Mouse (Mus musculus): ENCODE measurements around the gene Gm21293. TPM values are rescaled to one million over a fixed set of nuclear protein-coding genes. Genes with fewer than 3 reads are reported as not detected.
"Not testable (repeated sequence)": the region's sequence is repeated elsewhere in the genome, so short reads cannot be mapped to it uniquely, and the experiment has no call there.

The Gm21293 gene
- not detected in 2 replicates for polyA plus RNA-seq (2011; ENCODE audit: insufficient read length, low read depth, missing spikeins)

DNA sequence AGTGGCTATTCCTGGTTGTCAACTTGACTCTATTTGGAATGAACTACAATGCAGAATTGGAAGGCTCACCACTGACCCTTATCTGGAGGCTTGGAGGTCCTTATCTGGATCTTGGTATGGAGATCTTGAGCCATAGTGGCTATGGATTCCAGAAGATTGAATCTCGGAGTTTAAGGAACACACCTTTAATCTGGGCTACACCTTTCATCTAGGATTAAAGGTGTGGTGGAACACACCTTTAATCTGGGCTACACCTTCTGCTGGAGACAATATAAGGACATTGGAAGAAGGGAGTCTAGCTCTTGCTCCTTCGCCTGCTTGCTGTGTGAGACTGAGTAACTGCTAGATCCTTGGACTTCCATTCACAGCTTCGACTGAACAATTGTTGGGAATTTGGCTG, at the start of gene Gm21293:
Gene Gm21293, plus strand, starts transcription at position 301 of the 400 bp plus-strand sequence.
- H3K27ac ChIP-seq (ENCODE audit: insufficient read depth, low read length); H3K4me3 ChIP-seq (ENCODE audit: insufficient read depth, low read length); H3K4me1 ChIP-seq (ENCODE audit: control insufficient read depth, insufficient read depth, low read length): not testable (repeated sequence)

DNA sequence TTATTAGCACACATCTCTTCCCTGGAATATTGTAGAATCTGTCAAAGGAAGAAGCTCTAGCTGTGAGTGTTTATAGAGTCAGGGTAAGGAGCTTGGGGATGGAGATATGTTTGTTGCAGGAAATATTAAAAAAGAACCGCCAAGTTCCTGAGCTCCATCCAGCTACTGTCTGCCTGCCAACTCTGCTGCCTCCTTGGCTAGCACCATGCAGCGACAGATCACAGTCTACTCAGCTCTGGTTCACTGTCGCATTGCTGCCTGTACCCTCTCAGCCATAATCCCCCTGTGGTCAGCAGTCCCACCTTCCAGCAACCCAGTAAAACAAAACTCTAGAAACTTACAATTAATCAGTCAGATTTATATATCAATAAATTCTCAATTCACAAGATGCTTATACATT, 32.7 kb upstream of the Gm21293 start:
- Histone ChIP-seq H3K4me3 (ENCODE audit: insufficient read depth, low read length) (no peak overlapping the region), H3K4me1 (ENCODE audit: control insufficient read depth, insufficient read depth, low read length) (no peaks in the 10 kb centered on the region), H3K27ac (ENCODE audit: insufficient read depth, low read length) (no peak overlapping the region)
- no peak for TF ChIP-seq CTCF (IDR thresholded peaks at IDR 0.05; ENCODE audit: borderline replicate concordance, insufficient read depth, low read length)
- TF ChIP-seq POLR2A (IDR thresholded peaks at IDR 0.05; ENCODE audit: low read depth, low read length) = no peak

DNA sequence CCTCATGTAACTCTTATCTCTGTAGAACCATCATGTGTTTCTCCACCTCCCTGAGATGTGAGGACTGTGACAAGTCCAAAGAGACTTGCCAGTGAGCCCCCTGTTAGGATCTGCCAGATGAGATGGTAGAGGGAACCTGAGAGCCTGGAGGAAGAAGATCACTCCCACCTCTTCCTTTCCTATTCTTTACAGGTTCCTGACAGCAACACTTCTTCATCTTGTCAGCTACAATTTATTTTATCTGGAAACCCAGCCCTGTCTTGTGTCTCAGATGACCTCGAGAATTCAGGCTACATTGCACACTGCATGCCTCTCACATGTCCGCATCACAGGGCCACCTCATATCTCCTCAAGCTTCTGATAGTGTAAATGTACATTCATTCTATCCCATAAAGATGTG, 24.5 kb upstream of the Gm21293 start:
- no peak overlapping the region for H3K27ac ChIP-seq (ENCODE audit: insufficient read depth, low read length)
- no peaks in the 10 kb centered on the region for H3K4me1 ChIP-seq (ENCODE audit: control insufficient read depth, insufficient read depth, low read length)
- TF ChIP-seq POLR2A (IDR thresholded peaks at IDR 0.05; ENCODE audit: low read depth, low read length) = no peak
- TF ChIP-seq CTCF (IDR thresholded peaks at IDR 0.05; ENCODE audit: borderline replicate concordance, insufficient read depth, low read length) = no peak
- no peak overlapping the region for H3K4me3 ChIP-seq (ENCODE audit: insufficient read depth, low read length)

DNA sequence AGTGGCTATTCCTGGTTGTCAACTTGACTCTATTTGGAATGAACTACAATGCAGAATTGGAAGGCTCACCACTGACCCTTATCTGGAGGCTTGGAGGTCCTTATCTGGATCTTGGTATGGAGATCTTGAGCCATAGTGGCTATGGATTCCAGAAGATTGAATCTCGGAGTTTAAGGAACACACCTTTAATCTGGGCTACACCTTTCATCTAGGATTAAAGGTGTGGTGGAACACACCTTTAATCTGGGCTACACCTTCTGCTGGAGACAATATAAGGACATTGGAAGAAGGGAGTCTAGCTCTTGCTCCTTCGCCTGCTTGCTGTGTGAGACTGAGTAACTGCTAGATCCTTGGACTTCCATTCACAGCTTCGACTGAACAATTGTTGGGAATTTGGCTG, 8.4 kb downstream of the Gm21293 start, which contains the start of gene Gm6763:
Gene Gm6763, plus strand, starts transcription at position 301 of the 400 bp plus-strand sequence.
- not testable (repeated sequence) for H3K4me3 ChIP-seq (ENCODE audit: insufficient read depth, low read length); H3K4me1 ChIP-seq (ENCODE audit: control insufficient read depth, insufficient read depth, low read length); H3K27ac ChIP-seq (ENCODE audit: insufficient read depth, low read length)

DNA sequence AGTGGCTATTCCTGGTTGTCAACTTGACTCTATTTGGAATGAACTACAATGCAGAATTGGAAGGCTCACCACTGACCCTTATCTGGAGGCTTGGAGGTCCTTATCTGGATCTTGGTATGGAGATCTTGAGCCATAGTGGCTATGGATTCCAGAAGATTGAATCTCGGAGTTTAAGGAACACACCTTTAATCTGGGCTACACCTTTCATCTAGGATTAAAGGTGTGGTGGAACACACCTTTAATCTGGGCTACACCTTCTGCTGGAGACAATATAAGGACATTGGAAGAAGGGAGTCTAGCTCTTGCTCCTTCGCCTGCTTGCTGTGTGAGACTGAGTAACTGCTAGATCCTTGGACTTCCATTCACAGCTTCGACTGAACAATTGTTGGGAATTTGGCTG, 16.9 kb downstream of the Gm21293 start, which contains the start of gene Gm8764:
Gene Gm8764, plus strand, starts transcription at position 301 of the 400 bp plus-strand sequence.
- H3K4me3 ChIP-seq (ENCODE audit: insufficient read depth, low read length); H3K4me1 ChIP-seq (ENCODE audit: control insufficient read depth, insufficient read depth, low read length); H3K27ac ChIP-seq (ENCODE audit: insufficient read depth, low read length): not testable (repeated sequence)

DNA sequence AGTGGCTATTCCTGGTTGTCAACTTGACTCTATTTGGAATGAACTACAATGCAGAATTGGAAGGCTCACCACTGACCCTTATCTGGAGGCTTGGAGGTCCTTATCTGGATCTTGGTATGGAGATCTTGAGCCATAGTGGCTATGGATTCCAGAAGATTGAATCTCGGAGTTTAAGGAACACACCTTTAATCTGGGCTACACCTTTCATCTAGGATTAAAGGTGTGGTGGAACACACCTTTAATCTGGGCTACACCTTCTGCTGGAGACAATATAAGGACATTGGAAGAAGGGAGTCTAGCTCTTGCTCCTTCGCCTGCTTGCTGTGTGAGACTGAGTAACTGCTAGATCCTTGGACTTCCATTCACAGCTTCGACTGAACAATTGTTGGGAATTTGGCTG, 25.4 kb downstream of the Gm21293 start, which contains the start of gene Gm21304:
Gene Gm21304, plus strand, starts transcription at position 301 of the 400 bp plus-strand sequence.
- not testable (repeated sequence) for H3K4me1 ChIP-seq (ENCODE audit: control insufficient read depth, insufficient read depth, low read length); H3K4me3 ChIP-seq (ENCODE audit: insufficient read depth, low read length); H3K27ac ChIP-seq (ENCODE audit: insufficient read depth, low read length)

DNA sequence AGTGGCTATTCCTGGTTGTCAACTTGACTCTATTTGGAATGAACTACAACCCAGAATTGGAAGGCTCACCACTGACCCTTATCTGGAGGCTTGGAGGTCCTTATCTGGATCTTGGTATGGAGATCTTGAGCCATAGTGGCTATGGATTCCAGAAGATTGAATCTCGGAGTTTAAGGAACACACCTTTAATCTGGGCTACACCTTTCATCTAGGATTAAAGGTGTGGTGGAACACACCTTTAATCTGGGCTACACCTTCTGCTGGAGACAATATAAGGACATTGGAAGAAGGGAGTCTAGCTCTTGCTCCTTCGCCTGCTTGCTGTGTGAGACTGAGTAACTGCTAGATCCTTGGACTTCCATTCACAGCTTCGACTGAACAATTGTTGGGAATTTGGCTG, 33.9 kb downstream of the Gm21293 start, which contains the start of gene Gm21312:
Gene Gm21312, plus strand, starts transcription at position 301 of the 400 bp plus-strand sequence.
- not testable (repeated sequence) for H3K27ac ChIP-seq (ENCODE audit: insufficient read depth, low read length); H3K4me1 ChIP-seq (ENCODE audit: control insufficient read depth, insufficient read depth, low read length); H3K4me3 ChIP-seq (ENCODE audit: insufficient read depth, low read length)

DNA sequence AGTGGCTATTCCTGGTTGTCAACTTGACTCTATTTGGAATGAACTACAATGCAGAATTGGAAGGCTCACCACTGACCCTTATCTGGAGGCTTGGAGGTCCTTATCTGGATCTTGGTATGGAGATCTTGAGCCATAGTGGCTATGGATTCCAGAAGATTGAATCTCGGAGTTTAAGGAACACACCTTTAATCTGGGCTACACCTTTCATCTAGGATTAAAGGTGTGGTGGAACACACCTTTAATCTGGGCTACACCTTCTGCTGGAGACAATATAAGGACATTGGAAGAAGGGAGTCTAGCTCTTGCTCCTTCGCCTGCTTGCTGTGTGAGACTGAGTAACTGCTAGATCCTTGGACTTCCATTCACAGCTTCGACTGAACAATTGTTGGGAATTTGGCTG, 42.4 kb downstream of the Gm21293 start, which contains the start of gene Gm20765:
Gene Gm20765, plus strand, starts transcription at position 301 of the 400 bp plus-strand sequence.
- H3K4me1 ChIP-seq (ENCODE audit: control insufficient read depth, insufficient read depth, low read length); H3K4me3 ChIP-seq (ENCODE audit: insufficient read depth, low read length); H3K27ac ChIP-seq (ENCODE audit: insufficient read depth, low read length): not testable (repeated sequence)

DNA sequence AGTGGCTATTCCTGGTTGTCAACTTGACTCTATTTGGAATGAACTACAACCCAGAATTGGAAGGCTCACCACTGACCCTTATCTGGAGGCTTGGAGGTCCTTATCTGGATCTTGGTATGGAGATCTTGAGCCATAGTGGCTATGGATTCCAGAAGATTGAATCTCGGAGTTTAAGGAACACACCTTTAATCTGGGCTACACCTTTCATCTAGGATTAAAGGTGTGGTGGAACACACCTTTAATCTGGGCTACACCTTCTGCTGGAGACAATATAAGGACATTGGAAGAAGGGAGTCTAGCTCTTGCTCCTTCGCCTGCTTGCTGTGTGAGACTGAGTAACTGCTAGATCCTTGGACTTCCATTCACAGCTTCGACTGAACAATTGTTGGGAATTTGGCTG, 51.0 kb downstream of the Gm21293 start, which contains the start of gene Gm4340:
Gene Gm4340, plus strand, starts transcription at position 301 of the 400 bp plus-strand sequence.
- H3K4me1 ChIP-seq (ENCODE audit: control insufficient read depth, insufficient read depth, low read length); H3K4me3 ChIP-seq (ENCODE audit: insufficient read depth, low read length); H3K27ac ChIP-seq (ENCODE audit: insufficient read depth, low read length): not testable (repeated sequence)

Other genes with a start within 250 kb of the Gm21293 start
- not detected in 2 replicates for gene Gm6763, start 8.5 kb downstream of the Gm21293 start, polyA plus RNA-seq (2011; ENCODE audit: insufficient read length, low read depth, missing spikeins)
- not detected in 2 replicates for gene Gm8764, start 17.0 kb downstream of the Gm21293 start, polyA plus RNA-seq (2011; ENCODE audit: insufficient read length, low read depth, missing spikeins)
- gene Gm21304, start 25.5 kb downstream of the Gm21293 start, polyA plus RNA-seq (2011; ENCODE audit: insufficient read length, low read depth, missing spikeins) = not detected in 2 replicates
- not detected in 2 replicates for gene Gm21312, start 34.0 kb downstream of the Gm21293 start, polyA plus RNA-seq (2011; ENCODE audit: insufficient read length, low read depth, missing spikeins)
- not detected in 2 replicates for gene Gm20765, start 42.5 kb downstream of the Gm21293 start, polyA plus RNA-seq (2011; ENCODE audit: insufficient read length, low read depth, missing spikeins)
- gene Gm4340, start 51.1 kb downstream of the Gm21293 start, polyA plus RNA-seq (2011; ENCODE audit: insufficient read length, low read depth, missing spikeins) = not detected in 2 replicates